In genomic region chr6:56076378-56076805, GRCm38 (mm10) we compare ENCODE assay signal across 12 mouse cellular contexts. TPM values are rescaled to one million over a fixed set of nuclear protein-coding genes. Genes with fewer than 3 reads are reported as not detected.
DNase-seq lines count a peak whose midpoint lies in the region; ATAC-seq lines count a peak whose summit lies in the region.
"Had no signal": no experiment of that assay in that cellular context is flagged by ENCODE, and none has a peak within 500 bp of the region (broad histone marks: within the 10 kb centered on the region; RNA-seq: fewer than 3 reads in every experiment).

No protein-coding gene starts in this region.

- H3K27me3 ChIP-seq in midbrain, embryonic 12.5 days = peaks cover 7% of the 10 kb centered on the region; the same call in 1 of the 2 replicates
- H3K27me3 ChIP-seq: neural tube, embryonic 12.5 days had no signal

- intact Hi-C loops in heart, postnatal 25 days (cut with DNase I) = loop anchor here (10.0 kb wide), 1 partner anchor 288 kb away; no protein-coding TSS in a partner anchor

- peak; percentile 6 to 19 for DNase-seq in heart, adult 18-20 months
- DNase-seq in heart, postnatal 25 days (ENCODE audit: low spot score) = no peak
- DNase-seq in brain, embryonic 18.5 days (ENCODE audit: low read depth, low spot score) = peak; percentile 12
- peak; percentile 78 for DNase-seq in cerebellum, adult 9-10 months
- no peak for DNase-seq in c-Kit-positive CD71-positive TER-119-positive erythroid progenitor cells, embryonic 14.5 days (ENCODE audit: low spot score)
- no peak for DNase-seq in lung, postnatal 10 days
- DNase-seq: kidney, postnatal 4 days; lung, postnatal 14 days had no signal

- H3K9me3 ChIP-seq in midbrain, embryonic 12.5 days = no peaks in the 10 kb centered on the region
- H3K9me3 ChIP-seq: neural tube, embryonic 12.5 days had no signal

- 23% methylated on average over 4 of the region's 4 CpGs for WGBS in midbrain, embryonic 12.5 days

- no peaks in the 10 kb centered on the region for H3K4me1 ChIP-seq in midbrain, embryonic 12.5 days
- H3K4me1 ChIP-seq: neural tube, embryonic 12.5 days had no signal

- H3K27ac ChIP-seq in midbrain, embryonic 12.5 days (replicated peaks) = no peak overlapping the region
- H3K27ac ChIP-seq: neural tube, embryonic 12.5 days had no signal

- H3K9ac ChIP-seq in midbrain, embryonic 12.5 days (replicated peaks) = no peak overlapping the region
- H3K9ac ChIP-seq: neural tube, embryonic 12.5 days had no signal

- no peaks in the 10 kb centered on the region for H3K36me3 ChIP-seq in midbrain, embryonic 12.5 days
- H3K36me3 ChIP-seq: neural tube, embryonic 12.5 days had no signal

- ATAC-seq in midbrain, embryonic 12.5 days (ENCODE audit: low FRiP score, low read depth) = peak; percentile 49; the same call in 1 of the 2 replicates

- H3K4me3 ChIP-seq in midbrain, embryonic 12.5 days = no peak overlapping the region
- H3K4me3 ChIP-seq: neural tube, embryonic 12.5 days had no signal

- no peak overlapping the region for H3K4me2 ChIP-seq in midbrain, embryonic 12.5 days (replicated peaks)
- H3K4me2 ChIP-seq: neural tube, embryonic 12.5 days had no signal

RNA-seq across cellular contexts. Expression of gene Ppp1r17, which starts 59.1 kb away (rescaled TPM):
- not detected for total RNA-seq in heart, adult 18-20 months (2021)
- not detected for total RNA-seq in heart, postnatal 25 days (2021)
- 16.2 and 21.0 TPM in 2 replicates for polyA plus RNA-seq in midbrain, embryonic 12.5 days (2016; fragmentation: Nextera tagmentation; extraction: Ambion mirVana)
- total RNA-seq: ES-E14 had no signal
- polyA plus RNA-seq: small intestine, adult 2 months had no signal

Comparison
In these comparisons a context has a peak if more than half of its experiments do, and no peak if none do; other contexts are left out.
1. DNase-seq: peak in heart, adult 18-20 months (2 of 2), brain, embryonic 18.5 days (single experiment) and cerebellum, adult 9-10 months (single experiment); none in heart, postnatal 25 days (single experiment), c-Kit-positive CD71-positive TER-119-positive erythroid progenitor cells, embryonic 14.5 days (single experiment) and lung, postnatal 10 days (single experiment).